Mouse (Mus musculus) adrenal gland, postnatal 14 days (tissue): ENCODE data around the gene Tcp1. TPM values are rescaled to one million over a fixed set of nuclear protein-coding genes. Genes with fewer than 3 reads are reported as not detected.

Source experiments
- DNase-seq: peaks from one replicate; pipeline ENCODE4 v3.0.0; 2021; ENCODE audit warnings: mixed read lengths
- total RNA-seq: library from RNA; stranded (reverse); gene quantifications from 2 replicates; pipeline ENCODE4 v1.2.3, GENCODE M21; 2021

Tcp1 gene
- total RNA-seq, 1 experiment from 2014 or later: 232 TPM

- DNase-seq: no peak
Observed at GRCm38 (mm10) chr17:12973851-12974250, 58.4 kb downstream of the Tcp1 start.

Other genes starting within 250 kb of the Tcp1 start
- 1.2 and 18.3 TPM in 2 replicates for gene Slc22a1, start 239.9 kb upstream of the Tcp1 start, total RNA-seq
- gene Igf2r, start 146.0 kb upstream of the Tcp1 start, total RNA-seq: 65.2 and 75.4 TPM in 2 replicates
- gene Mas1, start 47.6 kb upstream of the Tcp1 start, total RNA-seq: not detected in 2 replicates
- 0.19 TPM in 2 replicates for gene Mrgprh, start 39.7 kb upstream of the Tcp1 start, total RNA-seq
- gene Pnldc1, start 5.5 kb upstream of the Tcp1 start, total RNA-seq: 2.6 and 4.6 TPM in 2 replicates
- gene Mrpl18, start 644 bp downstream of the Tcp1 start, total RNA-seq: 84.1 and 86.9 TPM in 2 replicates
- gene Acat3, start 24.9 kb downstream of the Tcp1 start, total RNA-seq: 1.6 and 21.6 TPM in 2 replicates
- gene Acat2, start 45.0 kb downstream of the Tcp1 start, total RNA-seq: 90.9 and 102 TPM in 2 replicates
- gene Wtap, start 78.5 kb downstream of the Tcp1 start, total RNA-seq: 58.1 and 63.8 TPM in 2 replicates
- gene Sod2, start 91.1 kb downstream of the Tcp1 start, total RNA-seq: 674 and 682 TPM in 2 replicates
- not detected in 2 replicates for gene Gpr31b, start 136.6 kb downstream of the Tcp1 start, total RNA-seq
- 0.30 and 0.45 TPM in 2 replicates for gene Tcp10b, start 145.4 kb downstream of the Tcp1 start, total RNA-seq
- gene Unc93a, start 216.1 kb downstream of the Tcp1 start, total RNA-seq: 0.26 TPM in 1 of 2 replicates, not detected in the other